Mouse (Mus musculus): ENCODE data around the gene Cfap97d1.
A peak's percentile ranks its signal among the peaks of the same experiment; 100 is the strongest.
"Not testable (repeated sequence)": the region's sequence is repeated elsewhere in the genome, so short reads cannot be mapped to it uniquely, and the experiment has no call there.

Gene Cfap97d1

GRCm38 (mm10) chr11:101972651-101973050, 11.4 kb upstream of the Cfap97d1 start:
- no peak for DNase-seq (ENCODE audit: extremely low spot score, low read depth, low spot score)

- DNase-seq (ENCODE audit: extremely low spot score, low read depth, low spot score), result no peak
Observed at GRCm38 (mm10) chr11:101973496-101973895, 10.6 kb upstream of the Cfap97d1 start.

DNA sequence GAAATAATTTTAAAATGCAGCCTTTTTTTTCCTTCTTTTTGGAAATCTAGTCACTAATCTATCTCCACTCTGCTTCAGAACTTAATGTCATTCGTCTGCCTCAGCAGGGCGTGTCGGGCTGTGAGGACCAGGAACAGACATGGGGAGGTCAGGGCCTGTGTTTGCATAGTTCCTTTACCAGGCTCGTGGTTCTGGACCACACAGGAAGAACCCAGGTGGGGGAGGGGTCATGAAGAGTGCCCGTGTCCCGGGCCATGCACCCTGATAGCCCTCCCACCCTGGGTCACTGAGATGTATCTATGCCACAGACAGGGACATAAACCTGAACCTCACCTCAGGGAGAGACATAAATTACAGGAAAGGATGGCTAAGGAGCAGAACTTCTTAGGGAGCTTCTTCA, 9.9 kb upstream of the Cfap97d1 start:
- DNase-seq (ENCODE audit: extremely low spot score, low read depth, low spot score), result no peak

DNA sequence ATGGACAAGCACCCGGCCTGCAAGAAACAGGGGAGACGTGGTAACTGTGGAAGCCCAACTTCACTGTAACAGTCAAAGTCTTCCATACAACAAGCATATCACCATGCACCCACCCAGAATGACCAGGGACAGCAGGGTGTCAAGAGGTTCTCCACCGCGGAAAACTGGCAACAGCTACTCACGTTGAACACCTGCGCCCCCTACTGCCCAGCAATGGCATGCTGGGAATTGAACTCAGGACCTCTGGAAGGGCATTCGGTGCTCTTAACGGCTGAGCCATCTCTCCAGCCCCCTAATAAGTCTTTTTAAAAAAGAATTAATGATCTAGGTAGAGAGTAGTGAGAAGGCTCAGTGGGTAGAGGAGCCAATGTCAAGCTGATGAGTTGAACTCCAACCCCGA, 9.2 kb upstream of the Cfap97d1 start:
- DNase-seq (ENCODE audit: extremely low spot score, low read depth, low spot score), result no peak

- DNase-seq (ENCODE audit: extremely low spot score, low read depth, low spot score), result no peak
Observed at GRCm38 (mm10) chr11:101976949-101977348, 7.1 kb upstream of the Cfap97d1 start.

DNA sequence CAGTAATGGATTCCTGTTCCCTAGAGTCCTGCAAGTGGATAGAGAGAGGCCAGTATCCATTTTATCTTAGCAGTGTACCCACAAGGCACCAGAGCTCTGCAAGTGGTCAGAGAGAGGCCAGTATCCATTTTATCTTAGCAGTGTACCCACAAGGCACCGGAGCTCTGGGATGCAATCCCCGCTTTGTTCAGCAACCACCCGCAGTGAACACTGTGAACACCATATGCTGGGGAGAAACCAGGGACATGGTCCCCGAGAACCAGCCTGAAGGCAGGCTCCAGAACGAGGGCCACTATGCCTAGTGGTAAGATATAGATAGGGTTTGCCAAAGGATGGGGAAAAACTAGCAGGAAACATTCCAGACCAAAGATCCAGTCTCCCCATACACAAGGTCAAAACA, 4.9 kb upstream of the Cfap97d1 start:
- no peak for DNase-seq (ENCODE audit: extremely low spot score, low read depth, low spot score)

- no peak for DNase-seq (ENCODE audit: extremely low spot score, low read depth, low spot score)
Observed at GRCm38 (mm10) chr11:101980603-101981157, 3.4 kb upstream of the Cfap97d1 start.

- no peak for DNase-seq (ENCODE audit: extremely low spot score, low read depth, low spot score)
Observed at GRCm38 (mm10) chr11:101981850-101982249, 2.2 kb upstream of the Cfap97d1 start.

GRCm38 (mm10) chr11:101982981-101983411, 1.1 kb upstream of the Cfap97d1 start:
- DNase-seq (ENCODE audit: extremely low spot score, low read depth, low spot score), result no peak

DNA sequence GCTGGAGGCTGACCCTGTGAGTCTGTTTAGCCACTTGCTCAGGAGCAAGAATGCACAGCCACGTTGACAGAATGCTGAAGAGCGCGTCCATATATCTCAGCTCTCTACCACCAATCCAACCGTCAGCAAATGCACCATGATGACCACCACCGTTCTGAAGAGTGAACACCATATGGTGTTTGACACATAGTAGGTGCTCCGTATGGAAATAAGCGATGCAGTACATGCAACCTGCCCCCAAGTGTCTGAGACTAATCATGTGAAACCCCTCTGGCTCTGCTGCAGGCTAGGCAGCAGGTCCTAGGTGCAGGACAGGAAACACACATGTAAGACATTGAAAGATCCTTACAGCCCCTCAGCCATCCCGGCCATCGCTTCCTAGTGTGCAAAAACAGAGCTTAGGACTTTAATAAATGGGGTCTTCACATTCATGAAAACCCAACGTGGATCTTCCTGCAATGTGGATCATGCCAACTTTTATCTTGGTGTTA, 603 bp upstream of the Cfap97d1 start:
- DNase-seq (ENCODE audit: extremely low spot score, low read depth, low spot score), result no peak

DNA sequence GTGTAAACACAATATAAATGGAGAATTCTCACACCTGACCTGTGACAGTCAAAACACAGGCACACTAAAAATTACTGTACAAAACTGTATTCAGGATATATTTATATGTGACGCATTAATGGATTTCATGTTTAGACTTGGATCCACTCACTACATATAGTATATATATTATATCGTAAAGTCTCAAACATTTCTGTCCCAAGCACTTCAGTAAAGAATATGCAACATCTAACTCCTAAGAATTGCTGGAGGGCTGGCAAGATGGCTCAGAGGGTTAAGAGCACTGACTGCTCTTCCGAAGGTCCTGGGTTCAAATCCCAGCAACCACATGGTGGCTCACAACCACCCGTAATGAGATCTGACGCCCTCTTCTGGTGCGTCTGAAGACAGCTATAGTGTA, 1.4 kb downstream of the Cfap97d1 start:
- DNase-seq (ENCODE audit: extremely low spot score, low read depth, low spot score), result not testable (repeated sequence)

- DNase-seq (ENCODE audit: extremely low spot score, low read depth, low spot score), result peak; percentile 83
Observed at GRCm38 (mm10) chr11:101985990-101986389, 1.9 kb downstream of the Cfap97d1 start.

DNA sequence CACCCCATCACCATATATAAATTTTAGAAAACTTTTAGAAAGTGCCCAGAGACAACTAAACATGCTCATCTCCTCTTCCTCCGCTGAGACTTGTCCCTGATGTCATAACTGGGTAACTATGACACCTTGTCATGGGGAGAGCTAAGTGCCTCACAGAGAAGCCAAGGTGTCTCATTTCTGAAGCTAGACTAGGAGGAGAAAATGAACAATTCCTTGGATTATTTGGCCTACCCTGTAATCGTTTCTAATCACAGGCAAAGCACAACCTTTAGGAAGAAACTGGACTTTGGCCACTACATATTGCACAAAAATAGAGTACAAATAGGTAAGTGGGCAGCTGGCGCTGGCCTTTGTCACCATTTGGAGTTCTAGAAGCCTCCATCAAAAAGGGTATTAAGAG, 2.8 kb downstream of the Cfap97d1 start, which contains the start of gene Dusp3:
Gene Dusp3 (minus strand): TSS at position 101 of the 400 bp plus-strand sequence.
- no peak for DNase-seq (ENCODE audit: extremely low spot score, low read depth, low spot score)

DNA sequence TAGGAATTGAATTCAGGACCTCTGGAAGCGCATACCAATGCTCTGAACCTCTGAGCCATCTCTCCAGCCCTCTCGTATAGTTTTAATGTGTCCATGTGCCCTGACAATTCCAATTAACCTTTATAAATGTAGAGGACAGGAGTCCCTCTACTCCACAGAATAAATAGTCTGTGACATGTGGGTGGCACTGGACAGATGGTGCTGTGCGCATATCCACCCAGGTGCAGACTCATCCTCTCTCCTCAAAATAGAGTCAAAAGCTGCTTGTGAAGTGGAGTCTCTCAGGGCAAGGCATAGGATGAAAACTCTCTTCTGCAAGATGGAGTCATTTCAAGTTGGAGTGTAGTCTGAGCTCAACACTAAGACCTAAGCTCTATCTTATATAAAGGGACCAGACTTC, 6.2 kb downstream of the Cfap97d1 start:
- no peak for DNase-seq (ENCODE audit: extremely low spot score, low read depth, low spot score)

DNA sequence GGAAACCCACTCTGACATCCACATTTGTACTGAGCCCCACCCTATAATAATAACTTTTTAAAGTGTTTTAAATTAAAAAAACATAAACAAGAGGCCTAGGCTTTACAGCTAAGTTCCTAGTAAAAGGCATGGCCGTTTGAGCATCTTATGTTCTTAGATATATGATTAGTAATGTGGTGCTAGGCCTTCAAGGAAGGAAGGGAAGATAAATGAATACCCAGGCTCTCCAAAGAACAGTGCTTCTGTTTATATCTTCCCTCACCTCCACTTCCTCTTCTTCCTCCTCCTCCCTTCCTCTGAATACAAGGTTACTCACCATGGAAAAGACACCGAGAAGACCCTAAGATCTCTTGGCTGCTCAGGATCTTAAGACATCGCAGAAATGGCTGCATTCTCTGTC, 7.7 kb downstream of the Cfap97d1 start:
- DNase-seq (ENCODE audit: extremely low spot score, low read depth, low spot score), result no peak

- no peak for DNase-seq (ENCODE audit: extremely low spot score, low read depth, low spot score)
Observed at GRCm38 (mm10) chr11:101992411-101992810, 8.3 kb downstream of the Cfap97d1 start.

DNA sequence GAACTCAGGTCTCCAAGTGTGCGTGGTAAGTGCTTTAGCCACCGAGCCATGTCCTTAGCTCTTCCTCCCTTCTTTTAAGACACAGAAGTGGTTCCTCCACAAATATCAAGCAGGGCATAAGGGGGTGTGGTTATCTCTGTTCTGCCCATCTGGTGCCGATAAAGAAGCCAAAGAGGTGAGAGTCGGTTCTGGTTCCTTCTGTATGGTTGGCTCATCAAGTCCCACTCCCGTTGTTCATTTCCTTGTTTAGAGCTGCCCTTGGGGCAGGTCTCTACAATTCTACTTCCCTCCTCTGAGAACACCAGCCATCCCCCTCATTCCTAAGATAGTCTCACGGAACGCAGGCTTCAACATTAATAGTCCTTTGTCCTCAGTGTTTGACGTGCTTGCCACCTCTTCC, 10.0 kb downstream of the Cfap97d1 start:
- no peak for DNase-seq (ENCODE audit: extremely low spot score, low read depth, low spot score)

DNA sequence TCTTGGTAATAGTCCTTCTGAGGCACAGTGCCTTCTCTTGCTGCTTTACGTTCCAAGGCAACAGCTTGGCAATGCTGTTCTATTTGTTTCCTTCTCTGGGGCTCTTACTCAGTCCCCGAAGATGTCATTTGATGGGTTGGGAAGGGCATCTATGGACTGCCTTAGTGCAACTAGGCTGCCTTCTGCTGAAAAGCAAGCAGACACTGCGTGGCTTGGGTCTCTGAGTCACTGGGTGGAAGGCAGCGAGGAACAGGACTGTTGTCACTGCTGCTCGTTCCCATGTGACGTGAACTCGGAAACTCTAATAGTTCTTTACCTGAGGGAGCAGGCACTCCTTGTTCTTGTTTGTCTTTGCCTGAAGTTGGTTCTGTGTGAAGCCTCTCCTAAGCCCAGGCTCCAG, 11.9 kb downstream of the Cfap97d1 start:
- DNase-seq (ENCODE audit: extremely low spot score, low read depth, low spot score), result no peak

- DNase-seq (ENCODE audit: extremely low spot score, low read depth, low spot score), result no peak
Observed at GRCm38 (mm10) chr11:101998258-101998657, 14.2 kb downstream of the Cfap97d1 start.

DNA sequence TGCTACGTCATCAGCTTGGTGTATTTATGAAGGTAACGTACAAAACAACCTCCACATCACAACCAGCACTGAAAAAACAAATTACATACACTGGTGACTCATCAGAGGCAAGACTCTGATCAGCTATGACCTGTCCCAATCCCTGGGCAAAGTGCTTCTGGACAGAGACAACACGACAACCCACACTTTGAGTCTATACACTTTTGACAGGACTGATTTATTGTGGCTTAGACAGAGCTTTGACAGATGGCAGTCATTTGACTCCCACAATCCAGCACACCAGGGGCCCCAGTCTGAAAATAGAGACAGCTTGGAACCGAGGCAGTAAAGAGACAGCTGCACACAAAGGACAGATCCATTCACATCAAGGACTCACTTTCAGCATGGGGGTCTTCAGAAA, 15.4 kb downstream of the Cfap97d1 start:
- DNase-seq (ENCODE audit: extremely low spot score, low read depth, low spot score), result no peak

- no peak for DNase-seq (ENCODE audit: extremely low spot score, low read depth, low spot score)
Observed at GRCm38 (mm10) chr11:102004251-102004650, 20.2 kb downstream of the Cfap97d1 start.

- DNase-seq (ENCODE audit: extremely low spot score, low read depth, low spot score), result no peak
Observed at GRCm38 (mm10) chr11:102006271-102006670, 22.2 kb downstream of the Cfap97d1 start.

GRCm38 (mm10) chr11:102006688-102007087, 22.6 kb downstream of the Cfap97d1 start:
- DNase-seq (ENCODE audit: extremely low spot score, low read depth, low spot score), result no peak

Measured in hindlimb bud, embryonic 11.5 days (tissue).